Mouse (Mus musculus) spleen, postnatal 0 days (tissue): Measurements from ENCODE around the gene Gm5941. TPM values are rescaled to one million over a fixed set of nuclear protein-coding genes. Genes with fewer than 3 reads are reported as not detected.

Experiments
- polyA plus RNA-seq: library from polyadenylated mRNA; unstranded; fragments of >200 nt; fragmentation: Nextera tagmentation; extraction: Ambion mirVana; gene quantifications from 2 replicates; pipeline ENCODE4 v1.2.1, GENCODE M21; 2015

The Gm5941 gene
- not detected in 2 replicates for polyA plus RNA-seq

GRCm38 (mm10) chrX:92489649-92490048 lies at the start of gene Gm5941:
TSS of gene Gm5941 (plus strand) at chrX:92489949.

Other genes with a start within 250 kb of the Gm5941 start
- gene Mageb18, start 109.6 kb downstream of the Gm5941 start, polyA plus RNA-seq: not detected in 2 replicates